Mouse (Mus musculus) neural tube, embryonic 13.5 days (tissue): ENCODE data around the gene Irf2bp2. TPM values are rescaled to one million over a fixed set of nuclear protein-coding genes. Genes with fewer than 3 reads are reported as not detected.
A peak's percentile ranks its signal among the peaks of the same experiment; 100 is the strongest.

Experiments used
- ATAC-seq: fragments of 200-750 bp; cut with Nextera tagmentation; 2 replicates; pipeline ENCODE4 v1.8.0; 2017; ENCODE audit warnings: low read depth, mild to moderate bottlenecking, moderate TSS enrichment, moderate library complexity
- H3K27ac ChIP-seq: fragments of 300-500 bp; sonication (generic); replicated peaks from 2 replicates; pipeline ENCODE4 v1.5.1; 2015; ENCODE audit warnings: moderate library complexity, mild to moderate bottlenecking, inconsistent platforms
- H3K27me3 ChIP-seq: fragments of 300-500 bp; sonication (generic); 2 replicates; pipeline ENCODE4 v1.6.1; 2015; ENCODE audit warnings: mild to moderate bottlenecking, inconsistent platforms
- H3K36me3 ChIP-seq: fragments of 300-500 bp; sonication (generic); 2 replicates; pipeline ENCODE4 v1.6.1; 2015; ENCODE audit warnings: mild to moderate bottlenecking, inconsistent platforms
- H3K4me1 ChIP-seq: fragments of 300-500 bp; sonication (generic); replicated peaks from 2 replicates; pipeline ENCODE4 v1.6.1; 2015; ENCODE audit warnings: inconsistent platforms
- H3K4me2 ChIP-seq: fragments of 300-500 bp; sonication (generic); 2 replicates; pipeline ENCODE4 v1.6.1; 2015; ENCODE audit warnings: inconsistent platforms, mild to moderate bottlenecking, moderate library complexity
- H3K4me3 ChIP-seq: fragments of 300-500 bp; sonication (generic); 2 replicates; pipeline ENCODE4 v1.5.1; 2015; ENCODE audit warnings: mild to moderate bottlenecking, inconsistent platforms
- H3K9ac ChIP-seq: fragments of 300-500 bp; sonication (generic); 2 replicates; pipeline ENCODE4 v1.6.1; 2015; ENCODE audit warnings: moderate library complexity, mild to moderate bottlenecking, inconsistent platforms
- H3K9me3 ChIP-seq: fragments of 300-500 bp; sonication (generic); 2 replicates; pipeline ENCODE4 v1.6.1; 2016; ENCODE audit warnings: inconsistent platforms
- WGBS: fragments of 180-500 bp; shearing (Covaris S2); methylation state at CpG from one replicate; pipeline ENCODE4 v1.1.7; 2015; 5-methylcytosine and 5-hydroxymethylcytosine counted together
- polyA plus RNA-seq: library from polyadenylated mRNA; unstranded; fragments of >200 nt; fragmentation: Nextera tagmentation; extraction: Ambion mirVana; gene quantifications from 2 replicates; pipeline ENCODE4 v1.2.1, GENCODE M21; 2015

Gene Irf2bp2
- polyA plus RNA-seq, 1 experiment from 2014 or later = 8.6 TPM

DNA sequence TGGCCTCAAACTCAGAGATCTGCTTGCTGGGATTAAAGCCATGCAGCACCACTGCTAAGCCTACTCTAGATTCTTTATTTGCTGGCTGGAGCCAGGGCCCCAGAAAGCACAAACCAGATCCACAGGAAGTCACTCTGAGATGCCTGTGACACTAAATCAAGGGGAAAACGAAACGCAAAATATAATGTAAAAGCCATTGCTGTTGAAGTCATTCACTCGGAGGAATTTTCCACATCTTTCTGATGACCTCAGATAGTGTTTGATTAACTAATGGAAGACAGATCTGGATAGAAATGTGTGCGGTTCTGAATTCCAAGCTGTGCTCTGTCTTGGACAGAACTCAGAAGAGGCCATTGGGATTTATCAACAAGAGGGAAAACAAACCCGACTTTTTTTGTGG lies 22.9 kb upstream of the Irf2bp2 start:
- no peak for ATAC-seq
- Histone ChIP-seq H3K9me3 (no peaks in the 10 kb centered on the region), H3K4me3 (no peak overlapping the region), H3K9ac (no peak overlapping the region), H3K4me1 (no peaks in the 10 kb centered on the region), H3K36me3 (no peaks in the 10 kb centered on the region), H3K4me2 (no peak overlapping the region), H3K27ac (no peak overlapping the region), H3K27me3 (no peaks in the 10 kb centered on the region)
- 85% methylated on average over 5 of the region's 5 CpGs for WGBS

DNA sequence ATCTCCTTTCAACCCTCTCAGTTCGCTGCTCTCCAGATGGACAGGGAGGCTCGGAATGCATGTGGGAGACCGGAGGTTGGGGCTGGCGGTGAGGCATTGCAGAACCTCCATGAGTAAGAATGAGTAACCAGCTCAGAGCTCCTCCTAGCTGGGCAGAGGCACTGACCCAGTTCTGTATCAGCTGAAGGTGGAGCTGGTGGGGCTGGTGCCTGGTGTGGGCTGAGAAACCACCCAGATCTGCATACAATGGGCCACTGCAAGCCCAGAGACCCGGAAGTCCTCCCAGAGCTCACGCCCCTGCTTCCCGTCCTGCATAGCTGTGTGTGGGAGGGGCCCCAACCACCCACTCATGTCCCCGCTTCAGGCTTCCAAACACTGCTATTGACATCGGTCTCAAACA lies 22.0 kb upstream of the Irf2bp2 start:
- Histone ChIP-seq H3K4me2 (no peak overlapping the region), H3K9ac (no peak overlapping the region), H3K27ac (no peak overlapping the region), H3K4me1 (no peaks in the 10 kb centered on the region), H3K36me3 (no peaks in the 10 kb centered on the region), H3K9me3 (no peaks in the 10 kb centered on the region), H3K4me3 (no peak overlapping the region), H3K27me3 (no peaks in the 10 kb centered on the region)
- no peak for ATAC-seq
- 73% methylated on average over 9 of the region's 9 CpGs for WGBS

- no peak for ATAC-seq
- 82% methylated on average over 5 of the region's 5 CpGs for WGBS
Observed at GRCm38 (mm10) chr8:126614740-126615132, 20.9 kb upstream of the Irf2bp2 start.

DNA sequence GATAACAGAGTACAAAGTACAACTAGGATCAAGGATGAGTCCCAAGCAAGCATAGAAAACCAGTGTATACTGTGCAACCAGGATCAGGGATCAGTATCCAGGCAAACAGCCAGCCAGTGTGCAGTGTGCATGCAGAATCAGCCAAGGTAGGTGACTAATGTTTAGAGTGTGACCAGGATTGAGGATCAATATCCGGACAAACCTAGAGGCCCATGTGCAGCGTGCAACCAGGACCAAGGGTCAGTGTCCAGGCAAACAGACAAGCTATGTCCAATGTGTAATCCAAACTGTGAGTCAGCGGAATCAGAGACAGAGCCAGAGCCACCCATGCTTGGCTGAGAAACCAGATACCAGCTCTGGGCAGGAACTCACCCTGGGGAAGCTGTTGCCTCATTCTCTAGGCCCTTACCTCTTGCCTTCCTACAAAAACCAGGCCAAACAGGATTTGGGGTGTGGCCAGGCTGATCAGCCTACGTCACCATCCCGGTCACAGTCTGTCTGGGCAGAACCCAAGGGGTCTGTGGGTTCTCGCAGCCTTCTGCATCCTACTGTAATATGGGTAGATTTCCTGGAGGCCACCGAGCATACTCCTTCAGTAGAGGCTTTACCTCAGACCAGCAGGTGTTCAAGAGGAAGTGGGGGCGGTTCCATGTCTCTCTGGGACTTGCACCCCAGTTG lies 20.4 kb upstream of the Irf2bp2 start:
- 88% methylated on average over 8 of the region's 8 CpGs for WGBS
- no peak for ATAC-seq

More at GRCm38 (mm10) chr8:126614740-126615132, 20.9 kb upstream of the Irf2bp2 start:
- Histone ChIP-seq H3K27ac (no peak overlapping the region), H3K4me2 (no peak overlapping the region), H3K27me3 (no peaks in the 10 kb centered on the region), H3K4me3 (no peak overlapping the region), H3K36me3 (no peaks in the 10 kb centered on the region), H3K9ac (no peak overlapping the region), H3K4me1 (no peaks in the 10 kb centered on the region), H3K9me3 (no peaks in the 10 kb centered on the region)

DNA sequence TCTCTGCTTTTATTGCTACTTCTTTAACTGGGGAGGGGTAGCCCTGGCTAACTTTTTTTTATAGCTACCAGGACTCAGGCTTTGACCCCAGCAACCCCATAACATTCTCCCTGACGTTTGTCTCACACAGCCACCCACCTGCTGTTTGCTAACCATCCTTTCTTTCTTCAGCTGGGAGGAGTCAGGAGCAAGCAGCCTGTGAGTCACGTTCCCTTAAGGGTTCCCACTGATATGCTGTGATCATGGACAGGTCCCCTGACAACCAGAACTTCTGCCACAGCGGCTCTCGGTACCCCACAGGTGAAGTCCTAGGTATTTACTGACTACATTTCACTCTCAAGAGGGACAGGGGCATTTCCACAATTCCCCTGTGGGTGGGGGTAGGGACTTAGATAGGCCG lies 19.4 kb upstream of the Irf2bp2 start:
- no peak for ATAC-seq
- Histone ChIP-seq H3K4me3 (no peak overlapping the region), H3K27me3 (no peaks in the 10 kb centered on the region), H3K27ac (no peak overlapping the region), H3K36me3 (no peaks in the 10 kb centered on the region), H3K4me2 (no peak overlapping the region), H3K9ac (no peak overlapping the region), H3K4me1 (peaks cover 4% of the 10 kb centered on the region; the same call in 1 of the 2 replicates), H3K9me3 (no peaks in the 10 kb centered on the region)
- WGBS = 59% methylated on average over 5 of the region's 5 CpGs

More for the DNA sequence above, 20.4 kb upstream of the Irf2bp2 start:
- Histone ChIP-seq H3K27ac (no peak overlapping the region), H3K4me3 (no peak overlapping the region), H3K4me2 (no peak overlapping the region), H3K9ac (no peak overlapping the region), H3K4me1 (no peaks in the 10 kb centered on the region), H3K9me3 (no peaks in the 10 kb centered on the region), H3K27me3 (no peaks in the 10 kb centered on the region), H3K36me3 (no peaks in the 10 kb centered on the region)

DNA sequence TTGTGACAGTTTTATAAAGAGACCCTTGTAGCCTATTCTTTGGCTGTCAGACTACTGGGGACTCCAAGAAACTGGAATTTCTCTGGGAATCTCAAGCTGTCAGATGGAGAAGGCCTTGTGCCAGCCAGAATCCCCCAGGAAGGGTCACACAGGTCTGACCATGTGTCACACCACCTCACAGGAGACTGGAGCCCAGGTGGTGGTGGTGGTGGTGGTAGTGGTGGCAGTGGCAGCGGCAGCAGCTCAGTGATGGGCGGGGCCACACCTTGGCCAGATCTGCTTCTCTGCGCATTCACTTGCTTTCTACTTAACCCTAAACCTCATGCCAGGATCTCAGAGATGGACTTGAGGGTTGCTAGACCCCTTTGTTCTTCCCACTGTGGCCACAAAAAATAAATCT lies 19.0 kb upstream of the Irf2bp2 start:
- no peaks in the 10 kb centered on the region for H3K9me3 ChIP-seq
- 87% methylated on average over 3 of the region's 3 CpGs for WGBS
- H3K4me2 ChIP-seq = no peak overlapping the region
- H3K9ac ChIP-seq = no peak overlapping the region
- H3K36me3 ChIP-seq = no peaks in the 10 kb centered on the region
- no peak overlapping the region for H3K27ac ChIP-seq
- H3K4me1 ChIP-seq = peaks cover 7% of the 10 kb centered on the region; the same call in 1 of the 2 replicates
- H3K4me3 ChIP-seq = no peak overlapping the region
- H3K27me3 ChIP-seq = no peaks in the 10 kb centered on the region
- no peak for ATAC-seq

GRCm38 (mm10) chr8:126610713-126611112 lies 16.9 kb upstream of the Irf2bp2 start:
- Histone ChIP-seq H3K36me3 (no peaks in the 10 kb centered on the region), H3K9me3 (no peaks in the 10 kb centered on the region), H3K9ac (no peak overlapping the region), H3K4me1 (peaks cover 14% of the 10 kb centered on the region), H3K27me3 (no peaks in the 10 kb centered on the region), H3K4me2 (no peak overlapping the region), H3K4me3 (no peak overlapping the region), H3K27ac (no peak overlapping the region)
- WGBS = 6% methylated on average over 3 of the region's 3 CpGs
- ATAC-seq = no peak

- Histone ChIP-seq H3K4me3 (no peak overlapping the region), H3K4me2 (no peak overlapping the region), H3K36me3 (no peaks in the 10 kb centered on the region), H3K27me3 (no peaks in the 10 kb centered on the region), H3K9me3 (no peaks in the 10 kb centered on the region), H3K27ac (no peak overlapping the region), H3K9ac (no peak overlapping the region), H3K4me1 (peaks cover 14% of the 10 kb centered on the region)
- 91% methylated on average over 11 of the region's 11 CpGs for WGBS
- ATAC-seq = no peak
Observed at GRCm38 (mm10) chr8:126609556-126610263, 15.9 kb upstream of the Irf2bp2 start.

DNA sequence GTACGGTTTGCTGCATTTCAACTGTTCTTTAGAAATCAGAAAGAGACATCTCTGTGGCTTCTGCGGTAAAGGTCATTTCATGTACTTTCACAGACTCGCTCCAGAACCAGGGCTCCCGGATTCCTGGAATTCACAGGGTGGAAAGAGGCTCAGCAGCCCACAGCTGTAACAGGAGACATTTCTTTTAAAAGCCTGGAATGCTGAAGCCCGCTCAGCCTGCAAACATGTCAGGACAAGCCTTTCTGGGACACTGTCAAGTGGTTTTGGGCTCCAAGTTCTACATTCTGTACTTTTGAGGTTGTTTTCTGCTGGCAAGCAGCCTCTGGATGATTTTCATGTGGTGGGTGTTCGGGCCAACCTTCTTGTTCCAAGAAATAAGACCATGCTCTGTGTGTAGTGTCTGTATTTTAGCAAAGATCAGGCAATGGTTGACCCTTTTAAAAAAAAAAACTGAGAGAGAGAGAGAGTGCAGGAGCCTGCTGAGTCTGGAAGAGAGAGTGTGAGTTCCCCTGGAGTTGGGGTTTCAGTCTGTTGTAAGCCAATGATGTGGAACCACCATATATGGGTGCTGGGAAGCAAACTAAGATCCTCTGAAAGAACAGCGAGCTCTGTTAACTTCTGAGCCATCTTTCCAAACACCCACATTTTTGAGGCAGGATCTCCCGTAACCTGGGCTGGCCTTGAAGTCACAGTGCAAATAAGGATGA lies 9.6 kb upstream of the Irf2bp2 start:
- Histone ChIP-seq H3K9ac (0 out of 2 replicates have a peak overlapping the region, but pooled peaks have one; percentile 9), H3K4me2 (no peak overlapping the region), H3K27me3 (no peaks in the 10 kb centered on the region), H3K27ac (peak overlapping the region; percentile 57), H3K9me3 (no peaks in the 10 kb centered on the region), H3K36me3 (no peaks in the 10 kb centered on the region), H3K4me1 (peaks cover 45% of the 10 kb centered on the region), H3K4me3 (no peak overlapping the region)
- no peak for ATAC-seq
- WGBS = 47% methylated on average over 8 of the region's 8 CpGs

DNA sequence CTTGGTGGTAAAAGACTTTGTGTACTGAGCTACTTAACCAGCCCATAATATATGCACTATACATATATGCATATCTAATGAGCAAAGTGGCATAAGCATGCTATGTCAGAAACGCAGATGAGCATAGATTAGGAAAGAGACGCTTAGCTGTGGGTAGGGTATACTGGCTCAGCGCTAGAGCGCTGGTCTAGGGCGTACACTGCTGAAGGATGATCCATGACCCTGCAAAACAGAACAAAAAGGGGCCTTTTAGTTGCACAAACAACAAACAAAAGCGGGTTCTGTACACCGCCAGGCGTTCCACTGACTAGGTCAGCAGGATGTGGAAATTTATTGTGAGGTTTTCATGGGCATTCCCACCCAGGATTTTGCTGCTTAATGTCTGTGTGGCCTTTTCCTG lies 8.9 kb upstream of the Irf2bp2 start:
- 0 out of 2 replicates have a peak overlapping the region, but pooled peaks have one; percentile 9 for H3K9ac ChIP-seq
- no peak for ATAC-seq
- no peaks in the 10 kb centered on the region for H3K27me3 ChIP-seq
- no peaks in the 10 kb centered on the region for H3K9me3 ChIP-seq
- no peak overlapping the region for H3K4me3 ChIP-seq
- 0 out of 2 replicates have a peak overlapping the region, but pooled peaks have one; percentile 57 for H3K27ac ChIP-seq
- H3K36me3 ChIP-seq = no peaks in the 10 kb centered on the region
- H3K4me2 ChIP-seq = no peak overlapping the region
- WGBS = 31% methylated on average over 8 of the region's 8 CpGs
- H3K4me1 ChIP-seq = peaks cover 45% of the 10 kb centered on the region

DNA sequence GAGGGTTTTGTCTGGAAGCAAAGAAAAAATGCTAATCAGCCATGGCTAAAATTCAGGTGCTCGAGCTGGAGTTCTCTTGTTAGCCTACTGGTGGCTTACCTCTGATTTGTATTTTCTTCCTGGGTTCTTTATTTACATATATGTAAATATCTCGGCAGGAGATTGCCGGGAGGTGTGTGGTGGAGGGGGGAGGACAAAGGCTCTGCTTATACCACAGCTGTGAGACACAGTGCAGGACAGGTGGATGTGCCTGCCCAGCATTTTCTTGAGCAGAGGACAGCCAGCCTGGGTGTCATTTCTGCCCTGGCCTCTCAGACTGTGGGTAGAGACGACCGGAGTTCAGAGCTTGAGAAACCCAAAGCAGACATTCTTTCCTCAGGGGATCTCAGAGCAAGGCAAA lies 7.5 kb upstream of the Irf2bp2 start:
- H3K4me2 ChIP-seq = no peak overlapping the region
- peaks cover 52% of the 10 kb centered on the region for H3K4me1 ChIP-seq
- peak; percentile 59; the same call in 1 of the 2 replicates for ATAC-seq
- no peak overlapping the region for H3K9ac ChIP-seq
- H3K36me3 ChIP-seq = no peaks in the 10 kb centered on the region
- peak overlapping the region; percentile 57; the same call in 1 of the 2 replicates for H3K27ac ChIP-seq
- 18% methylated on average over 5 of the region's 5 CpGs for WGBS
- H3K27me3 ChIP-seq = no peaks in the 10 kb centered on the region
- H3K9me3 ChIP-seq = no peaks in the 10 kb centered on the region
- no peak overlapping the region for H3K4me3 ChIP-seq

DNA sequence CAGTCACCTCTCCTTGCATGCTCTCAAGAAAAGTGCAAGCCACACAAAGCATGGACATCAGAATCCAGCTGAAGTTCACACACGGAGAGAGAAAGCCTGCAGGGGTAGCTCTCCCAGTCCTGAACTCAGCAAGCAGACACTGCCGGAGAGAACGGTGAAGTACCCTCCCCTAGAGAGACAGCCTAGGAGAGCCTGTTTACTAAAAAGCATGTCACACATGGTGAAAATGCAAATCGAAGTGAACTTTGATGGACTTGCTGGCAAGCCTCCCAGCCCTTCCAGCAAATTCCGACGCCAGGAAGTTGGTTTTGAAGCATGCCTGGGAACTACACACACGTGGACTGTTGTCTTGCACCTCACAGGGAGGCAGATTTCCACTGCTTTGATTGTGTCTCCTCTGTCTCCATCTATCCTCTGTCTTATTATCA lies 7.0 kb upstream of the Irf2bp2 start:
- H3K36me3 ChIP-seq = no peaks in the 10 kb centered on the region
- H3K27ac ChIP-seq = peak overlapping the region; percentile 57; the same call in 1 of the 2 replicates
- H3K9me3 ChIP-seq = no peaks in the 10 kb centered on the region
- no peak overlapping the region for H3K9ac ChIP-seq
- no peak overlapping the region for H3K4me2 ChIP-seq
- ATAC-seq = no peak
- H3K4me1 ChIP-seq = peaks cover 57% of the 10 kb centered on the region
- H3K4me3 ChIP-seq = no peak overlapping the region
- 4% methylated on average over 7 of the region's 7 CpGs for WGBS
- H3K27me3 ChIP-seq = no peaks in the 10 kb centered on the region
